Mouse (Mus musculus) lung, embryonic 15.5 days (tissue): ENCODE measurements around the gene Fat2. TPM values are rescaled to one million over a fixed set of nuclear protein-coding genes. Genes with fewer than 3 reads are reported as not detected.

Experiments
- ATAC-seq: fragments of 200-750 bp; cut with Nextera tagmentation; 2 replicates; pipeline ENCODE4 v1.8.0; 2017; ENCODE audit warnings: moderate number of reproducible peaks, borderline replicate concordance; ENCODE audit not compliant: low FRiP score, low TSS enrichment; ENCODE audit errors: extremely low read depth
- H3K27ac ChIP-seq: fragments of 300-500 bp; sonication (generic); 2 replicates; pipeline ENCODE4 v1.5.1; 2015; ENCODE audit warnings: moderate library complexity, mild to moderate bottlenecking, inconsistent platforms
- H3K27me3 ChIP-seq: fragments of 300-500 bp; sonication (generic); 2 replicates; pipeline ENCODE4 v1.6.1; 2015; ENCODE audit warnings: inconsistent platforms
- H3K36me3 ChIP-seq: fragments of 300-500 bp; sonication (generic); 2 replicates; pipeline ENCODE4 v1.6.1; 2015; ENCODE audit warnings: inconsistent platforms
- H3K4me1 ChIP-seq: fragments of 300-500 bp; sonication (generic); 2 replicates; pipeline ENCODE4 v1.6.1; 2015; ENCODE audit warnings: inconsistent platforms
- H3K4me2 ChIP-seq: fragments of 300-500 bp; sonication (generic); 2 replicates; pipeline ENCODE4 v1.6.1; 2015; ENCODE audit warnings: inconsistent platforms, mild to moderate bottlenecking, moderate library complexity
- H3K4me3 ChIP-seq: fragments of 300-500 bp; sonication (generic); 2 replicates; pipeline ENCODE4 v1.5.1; 2015; ENCODE audit warnings: mild to moderate bottlenecking, inconsistent platforms
- H3K9ac ChIP-seq: fragments of 300-500 bp; sonication (generic); 2 replicates; pipeline ENCODE4 v1.6.1; 2015; ENCODE audit warnings: inconsistent platforms
- H3K9me3 ChIP-seq: fragments of 300-500 bp; sonication (generic); 2 replicates; pipeline ENCODE4 v1.6.1; 2016; ENCODE audit warnings: inconsistent platforms
- WGBS: fragments of 180-500 bp; shearing (Covaris S2); methylation state at CpG from one replicate; pipeline ENCODE4 v1.1.7; 2015; 5-methylcytosine and 5-hydroxymethylcytosine counted together
- polyA plus RNA-seq: library from polyadenylated mRNA; unstranded; fragments of >200 nt; fragmentation: Nextera tagmentation; extraction: Ambion mirVana; gene quantifications from 2 replicates; pipeline ENCODE4 v1.2.1, GENCODE M21; 2015

Gene Fat2
- 0.29 and 0.41 TPM in 2 replicates for polyA plus RNA-seq

- no peak within 1 kb of the TSS for H3K4me2 ChIP-seq
- no peaks in the 10 kb centered on the region for H3K36me3 ChIP-seq
- H3K27me3 ChIP-seq = no peaks in the 10 kb centered on the region
- H3K9me3 ChIP-seq = no peaks in the 10 kb centered on the region
- no peak within 1 kb of the TSS for H3K27ac ChIP-seq
- no peaks in the 10 kb centered on the region; the same call in 1 of the 2 replicates for H3K4me1 ChIP-seq
- H3K4me3 ChIP-seq = no peak within 1 kb of the TSS
- no peak within 1 kb of the TSS for H3K9ac ChIP-seq
- no peak for ATAC-seq
- 37% methylated on average over 13 of the region's 13 CpGs for WGBS
These were observed at the start of gene Fat2 for GRCm38 (mm10) chr11:55336101-55336891. TSS of gene Fat2 (minus strand) at chr11:55336564.

GRCm38 (mm10) chr11:55383463-55384045, 47.2 kb upstream of the Fat2 start:
- ATAC-seq = no peak
- no peak overlapping the region for H3K4me2 ChIP-seq
- peaks cover 28% of the 10 kb centered on the region for H3K4me1 ChIP-seq
- no peak overlapping the region for H3K4me3 ChIP-seq
- H3K27ac ChIP-seq = peak overlapping the region; percentile 31; the same call in 1 of the 2 replicates
- no peaks in the 10 kb centered on the region for H3K36me3 ChIP-seq
- no peaks in the 10 kb centered on the region for H3K9me3 ChIP-seq
- no peaks in the 10 kb centered on the region for H3K27me3 ChIP-seq
- 10% methylated on average over 6 of the region's 6 CpGs for WGBS
- no peak overlapping the region for H3K9ac ChIP-seq

- H3K36me3 ChIP-seq = no peaks in the 10 kb centered on the region
- no peak overlapping the region for H3K4me2 ChIP-seq
- 20% methylated on average over 6 of the region's 6 CpGs for WGBS
- H3K9ac ChIP-seq = no peak overlapping the region
- H3K4me3 ChIP-seq = no peak overlapping the region
- no peak overlapping the region for H3K27ac ChIP-seq
- no peaks in the 10 kb centered on the region for H3K9me3 ChIP-seq
- H3K4me1 ChIP-seq = peaks cover 35% of the 10 kb centered on the region
- no peaks in the 10 kb centered on the region for H3K27me3 ChIP-seq
- ATAC-seq = no peak
These were observed 44.5 kb upstream of the Fat2 start for GRCm38 (mm10) chr11:55380908-55381307.

DNA sequence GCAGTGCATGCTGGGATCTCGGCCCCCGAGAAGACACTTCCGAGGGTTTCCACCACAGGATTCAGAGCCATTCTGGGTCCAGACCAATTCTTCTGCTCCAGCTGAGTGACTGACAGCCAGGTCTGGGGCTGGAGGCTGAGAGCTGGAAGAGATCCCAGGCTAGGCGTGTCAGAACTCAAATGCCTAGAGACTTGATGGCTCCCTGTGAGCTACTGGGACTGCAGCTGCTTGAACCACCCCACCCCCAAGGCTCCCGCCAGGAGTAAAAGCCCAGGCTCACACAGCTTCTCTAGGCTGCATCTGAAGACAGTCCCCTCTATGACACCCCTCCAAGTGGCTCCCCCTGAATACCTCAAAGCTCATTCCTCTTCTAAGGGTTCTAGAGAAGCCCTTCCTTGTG, 42.0 kb upstream of the Fat2 start:
- Histone ChIP-seq H3K4me2 (no peak overlapping the region), H3K4me1 (peaks cover 29% of the 10 kb centered on the region), H3K9ac (no peak overlapping the region), H3K27ac (no peak overlapping the region), H3K9me3 (no peaks in the 10 kb centered on the region), H3K27me3 (no peaks in the 10 kb centered on the region), H3K4me3 (no peak overlapping the region), H3K36me3 (no peaks in the 10 kb centered on the region)
- peak; percentile 84 for ATAC-seq
- WGBS = 22% methylated on average over 5 of the region's 5 CpGs

DNA sequence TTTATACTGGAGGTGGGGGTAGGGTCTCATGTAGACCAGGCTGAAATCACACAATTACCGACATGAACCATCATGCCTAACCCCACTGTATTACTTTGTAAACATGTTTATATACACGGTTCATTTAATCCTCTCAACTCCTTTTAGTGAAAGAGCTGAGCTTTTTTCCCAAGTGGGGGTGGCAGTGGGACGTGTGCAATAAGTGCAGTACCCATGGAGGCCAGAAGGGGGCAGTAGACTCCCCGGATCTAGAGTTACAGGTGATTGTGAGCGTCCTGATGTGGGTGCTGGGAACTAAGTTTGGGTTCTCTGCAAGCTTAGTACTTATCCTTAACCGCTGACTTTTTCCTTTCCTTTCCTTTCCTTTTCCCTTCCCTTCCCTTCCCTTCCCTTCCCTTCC, 37.5 kb upstream of the Fat2 start:
- no peak overlapping the region for H3K9ac ChIP-seq
- no peak overlapping the region for H3K4me3 ChIP-seq
- H3K4me2 ChIP-seq = no peak overlapping the region
- 53% methylated on average over 6 of the region's 6 CpGs for WGBS
- no peaks in the 10 kb centered on the region for H3K27me3 ChIP-seq
- no peak overlapping the region for H3K27ac ChIP-seq
- H3K4me1 ChIP-seq = peaks cover 10% of the 10 kb centered on the region
- no peak for ATAC-seq
- H3K9me3 ChIP-seq = no peaks in the 10 kb centered on the region
- H3K36me3 ChIP-seq = no peaks in the 10 kb centered on the region

DNA sequence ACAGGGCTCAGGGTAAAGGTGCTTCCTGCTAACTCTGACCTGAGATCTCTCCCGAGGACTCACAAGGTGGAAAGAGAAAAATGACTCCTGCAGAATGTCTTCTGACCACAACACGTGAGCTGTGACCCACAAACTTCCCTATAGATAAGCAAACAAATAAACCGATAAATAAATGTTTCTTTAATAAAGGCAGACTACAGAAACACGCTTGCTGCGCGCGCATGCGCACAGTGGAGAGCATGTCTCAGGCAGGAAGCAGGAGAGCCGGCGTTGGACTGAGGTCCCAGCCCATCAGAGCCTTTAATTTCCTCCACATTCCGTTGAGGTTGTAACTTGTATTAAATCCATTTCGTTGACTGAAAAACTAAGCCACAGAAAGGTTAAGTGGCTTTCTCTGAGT, 37.0 kb upstream of the Fat2 start:
- Histone ChIP-seq H3K4me1 (peaks cover 5% of the 10 kb centered on the region; the same call in 1 of the 2 replicates), H3K4me2 (no peak overlapping the region), H3K36me3 (no peaks in the 10 kb centered on the region), H3K9ac (no peak overlapping the region), H3K9me3 (no peaks in the 10 kb centered on the region), H3K4me3 (no peak overlapping the region), H3K27me3 (no peaks in the 10 kb centered on the region), H3K27ac (no peak overlapping the region)
- WGBS = 76% methylated on average over 12 of the region's 12 CpGs
- ATAC-seq = no peak

- ATAC-seq = no peak
- Histone ChIP-seq H3K4me1 (peaks cover 5% of the 10 kb centered on the region; the same call in 1 of the 2 replicates), H3K9ac (no peak overlapping the region), H3K9me3 (no peaks in the 10 kb centered on the region), H3K27me3 (no peaks in the 10 kb centered on the region), H3K4me2 (no peak overlapping the region), H3K4me3 (no peak overlapping the region), H3K36me3 (no peaks in the 10 kb centered on the region), H3K27ac (no peak overlapping the region)
- WGBS = 58% methylated on average over 6 of the region's 6 CpGs
These were observed 35.6 kb upstream of the Fat2 start for GRCm38 (mm10) chr11:55372001-55372400.

- peaks cover 11% of the 10 kb centered on the region; the same call in 1 of the 2 replicates for H3K4me1 ChIP-seq
- no peaks in the 10 kb centered on the region for H3K27me3 ChIP-seq
- WGBS = 34% methylated on average over 6 of the region's 6 CpGs
- no peak overlapping the region for H3K4me3 ChIP-seq
- H3K4me2 ChIP-seq = no peak overlapping the region
- no peaks in the 10 kb centered on the region for H3K36me3 ChIP-seq
- H3K9me3 ChIP-seq = no peaks in the 10 kb centered on the region
- peak overlapping the region; percentile 92 for H3K27ac ChIP-seq
- no peak overlapping the region for H3K9ac ChIP-seq
- peak; percentile 80 for ATAC-seq
These were observed 32.7 kb upstream of the Fat2 start for GRCm38 (mm10) chr11:55369093-55369471.

GRCm38 (mm10) chr11:55368388-55369092, 32.2 kb upstream of the Fat2 start:
- ATAC-seq = no peak; the same call in 1 of the 2 replicates

GRCm38 (mm10) chr11:55367783-55368182, 31.4 kb upstream of the Fat2 start:
- Histone ChIP-seq H3K4me2 (no peak overlapping the region), H3K27ac (peak overlapping the region; percentile 92), H3K4me1 (peaks cover 11% of the 10 kb centered on the region; the same call in 1 of the 2 replicates), H3K9ac (no peak overlapping the region), H3K27me3 (no peaks in the 10 kb centered on the region), H3K36me3 (no peaks in the 10 kb centered on the region), H3K4me3 (no peak overlapping the region), H3K9me3 (no peaks in the 10 kb centered on the region)
- no peak for ATAC-seq
- 59% methylated on average over 10 of the region's 10 CpGs for WGBS

More at GRCm38 (mm10) chr11:55368388-55369092, 32.2 kb upstream of the Fat2 start:
- no peaks in the 10 kb centered on the region for H3K36me3 ChIP-seq
- H3K27me3 ChIP-seq = no peaks in the 10 kb centered on the region
- no peak overlapping the region for H3K9ac ChIP-seq
- WGBS = 33% methylated on average over 4 of the region's 4 CpGs
- peaks cover 11% of the 10 kb centered on the region; the same call in 1 of the 2 replicates for H3K4me1 ChIP-seq
- no peaks in the 10 kb centered on the region for H3K9me3 ChIP-seq
- H3K4me2 ChIP-seq = no peak overlapping the region
- no peak overlapping the region for H3K4me3 ChIP-seq
- peak overlapping the region; percentile 92 for H3K27ac ChIP-seq

DNA sequence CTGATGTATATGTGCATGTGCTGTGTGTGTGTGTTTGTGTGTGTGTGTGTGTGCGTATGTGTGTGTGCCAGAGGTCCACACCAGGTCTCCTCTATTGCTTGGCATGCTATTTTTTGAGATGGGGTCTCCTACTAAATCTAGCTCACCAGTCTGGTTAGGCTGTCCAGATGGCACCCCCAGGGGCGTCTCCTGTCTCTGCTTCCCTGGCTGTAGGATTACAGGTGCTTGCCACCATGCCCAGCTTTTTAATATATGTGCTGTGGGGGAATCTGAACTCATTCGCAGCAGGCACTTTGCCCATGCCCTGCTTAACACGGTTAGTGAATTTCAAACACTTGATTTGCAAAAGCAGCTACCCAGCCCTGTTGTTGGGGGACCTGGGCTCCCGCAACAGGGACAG, 29.5 kb upstream of the Fat2 start:
- Histone ChIP-seq H3K9me3 (no peaks in the 10 kb centered on the region), H3K27ac (no peak overlapping the region), H3K9ac (no peak overlapping the region), H3K27me3 (no peaks in the 10 kb centered on the region), H3K36me3 (no peaks in the 10 kb centered on the region), H3K4me3 (no peak overlapping the region), H3K4me1 (peaks cover 11% of the 10 kb centered on the region; the same call in 1 of the 2 replicates), H3K4me2 (no peak overlapping the region)
- WGBS = 74% methylated on average over 5 of the region's 5 CpGs
- no peak for ATAC-seq

DNA sequence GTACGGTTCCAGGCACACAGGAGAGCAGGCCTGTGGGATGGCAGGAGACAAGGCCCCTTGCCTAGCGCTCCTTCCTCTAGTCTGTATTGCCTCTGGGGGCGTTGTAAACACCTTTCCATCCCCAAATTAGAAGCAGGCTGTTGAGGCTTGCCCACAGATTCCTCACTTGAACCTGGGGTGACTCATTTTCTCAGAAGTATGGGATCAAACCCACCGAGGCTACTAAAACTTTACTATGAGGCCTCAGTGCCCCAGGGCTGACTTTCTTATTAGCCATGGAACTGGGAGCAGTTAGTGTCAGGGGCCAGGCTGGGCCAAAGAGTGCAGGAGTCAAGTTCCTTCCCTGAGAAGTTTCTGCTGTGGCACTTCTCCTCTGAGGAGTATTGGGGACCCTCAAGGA, 28.9 kb upstream of the Fat2 start:
- Histone ChIP-seq H3K4me2 (no peak overlapping the region), H3K9ac (no peak overlapping the region), H3K36me3 (no peaks in the 10 kb centered on the region), H3K9me3 (no peaks in the 10 kb centered on the region), H3K4me1 (peaks cover 11% of the 10 kb centered on the region; the same call in 1 of the 2 replicates), H3K4me3 (no peak overlapping the region), H3K27me3 (no peaks in the 10 kb centered on the region), H3K27ac (no peak overlapping the region)
- ATAC-seq = no peak
- WGBS = 61% methylated on average over 4 of the region's 4 CpGs
